Mouse (Mus musculus) midbrain, embryonic 11.5 days (tissue): ENCODE measurements around the gene Fndc11. TPM values are rescaled to one million over a fixed set of nuclear protein-coding genes. Genes with fewer than 3 reads are reported as not detected.
"Not testable (repeated sequence)": the region's sequence is repeated elsewhere in the genome, so short reads cannot be mapped to it uniquely, and the experiment has no call there.

ENCODE experiments used
- ATAC-seq: fragments of 200-750 bp; cut with Nextera tagmentation; 2 replicates; pipeline ENCODE4 v1.8.0; 2017; ENCODE audit warnings: moderate TSS enrichment, moderate library complexity; ENCODE audit not compliant: low FRiP score
- DNase-seq: peaks from one replicate; pipeline ENCODE4 v3.0.0; 2015; ENCODE audit warnings: low spot score; ENCODE audit errors: missing footprints
- H3K27ac ChIP-seq: fragments of 300-500 bp; sonication (generic); 2 replicates; pipeline ENCODE4 v1.5.1; 2014; ENCODE audit warnings: low read depth, low read length
- H3K27me3 ChIP-seq: fragments of 300-500 bp; sonication (generic); 2 replicates; pipeline ENCODE4 v1.6.1; 2014; ENCODE audit warnings: mild to moderate bottlenecking, low read length, moderate library complexity, mixed read lengths; ENCODE audit not compliant: control insufficient read depth, insufficient read depth
- H3K36me3 ChIP-seq: fragments of 300-500 bp; sonication (generic); 2 replicates; pipeline ENCODE4 v1.6.1; 2014; ENCODE audit warnings: mild to moderate bottlenecking, low read length, moderate library complexity, mixed read lengths; ENCODE audit not compliant: control insufficient read depth, insufficient read depth
- H3K4me1 ChIP-seq: fragments of 300-500 bp; sonication (generic); 2 replicates; pipeline ENCODE4 v1.6.1; 2014; ENCODE audit warnings: low read length; ENCODE audit not compliant: control insufficient read depth, insufficient read depth
- H3K4me2 ChIP-seq: fragments of 300-500 bp; sonication (generic); 2 replicates; pipeline ENCODE4 v1.6.1; 2014; ENCODE audit warnings: mild to moderate bottlenecking, moderate library complexity
- H3K4me3 ChIP-seq: fragments of 300-500 bp; sonication (generic); 2 replicates; pipeline ENCODE4 v1.5.1; 2014; ENCODE audit warnings: low read depth, low read length
- H3K9ac ChIP-seq: fragments of 300-500 bp; sonication (generic); 2 replicates; pipeline ENCODE4 v1.6.1; 2014; ENCODE audit warnings: low read length
- H3K9me3 ChIP-seq: fragments of 300-500 bp; sonication (generic); 2 replicates; pipeline ENCODE4 v1.6.1; 2016; ENCODE audit warnings: low read length; ENCODE audit not compliant: control insufficient read depth
- WGBS: fragments of 180-500 bp; shearing (Covaris S2); extraction: QIAGEN DNeasy Blood & Tissue Kit; methylation state at CpG from one replicate; pipeline ENCODE4 v1.1.7; 2014; 5-methylcytosine and 5-hydroxymethylcytosine counted together
- polyA plus RNA-seq: library from polyadenylated mRNA; unstranded; fragments of >200 nt; fragmentation: Nextera tagmentation; extraction: Ambion mirVana; gene quantifications from 2 replicates; pipeline ENCODE4 v1.2.1, GENCODE M21; 2014

Gene Fndc11
- polyA plus RNA-seq, 1 experiment from 2014 or later: 0.15 TPM

- not testable (repeated sequence) for ATAC-seq
- WGBS: 81% methylated on average over 4 of the region's 4 CpGs
Measured at GRCm38 (mm10) chr2:181191385-181191784, 28.4 kb upstream of the Fndc11 start.

GRCm38 (mm10) chr2:181191936-181192335 lies 27.9 kb upstream of the Fndc11 start:
- Histone ChIP-seq H3K4me3 (no peak overlapping the region), H3K4me2 (no peak overlapping the region), H3K9ac (no peak overlapping the region), H3K4me1 (peaks cover 6% of the 10 kb centered on the region), H3K36me3 (no peaks in the 10 kb centered on the region; the same call in 1 of the 2 replicates), H3K27me3 (no peaks in the 10 kb centered on the region), H3K9me3 (no peaks in the 10 kb centered on the region), H3K27ac (no peak overlapping the region)
- ATAC-seq (no peak), DNase-seq (no peak)
- WGBS: 69% methylated on average over 4 of the region's 4 CpGs

More at GRCm38 (mm10) chr2:181191385-181191784, 28.4 kb upstream of the Fndc11 start:
- not testable (repeated sequence) for H3K4me1 ChIP-seq, H3K27ac ChIP-seq, DNase-seq, H3K4me3 ChIP-seq, H3K9ac ChIP-seq, H3K27me3 ChIP-seq, H3K36me3 ChIP-seq, H3K4me2 ChIP-seq, H3K9me3 ChIP-seq

DNA sequence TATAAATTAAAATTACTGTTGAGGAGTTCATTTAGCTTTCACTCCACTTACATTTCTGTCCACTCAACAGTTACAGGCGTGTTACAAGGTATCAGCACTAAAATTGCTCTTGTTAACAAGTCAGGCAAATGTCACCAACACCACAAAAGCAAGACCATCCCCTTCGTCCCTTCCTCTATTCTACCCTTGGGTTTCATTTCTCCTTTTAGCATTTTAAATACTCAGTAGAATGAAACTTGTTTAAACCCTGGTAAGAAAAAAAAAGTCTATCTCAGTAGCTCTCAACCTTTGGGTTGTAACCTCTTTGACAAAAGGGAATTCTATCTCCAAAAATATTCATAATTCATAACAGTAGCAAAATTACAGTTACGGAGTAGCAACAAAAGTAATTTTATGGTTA lies 26.8 kb upstream of the Fndc11 start:
- 80% methylated on average over 3 of the region's 3 CpGs for WGBS
- no peak for ATAC-seq
- Histone ChIP-seq H3K4me2 (no peak overlapping the region), H3K27ac (no peak overlapping the region), H3K36me3 (no peaks in the 10 kb centered on the region; the same call in 1 of the 2 replicates), H3K27me3 (no peaks in the 10 kb centered on the region), H3K9ac (no peak overlapping the region), H3K9me3 (no peaks in the 10 kb centered on the region), H3K4me3 (no peak overlapping the region), H3K4me1 (peaks cover 6% of the 10 kb centered on the region)
- DNase-seq: no peak

DNA sequence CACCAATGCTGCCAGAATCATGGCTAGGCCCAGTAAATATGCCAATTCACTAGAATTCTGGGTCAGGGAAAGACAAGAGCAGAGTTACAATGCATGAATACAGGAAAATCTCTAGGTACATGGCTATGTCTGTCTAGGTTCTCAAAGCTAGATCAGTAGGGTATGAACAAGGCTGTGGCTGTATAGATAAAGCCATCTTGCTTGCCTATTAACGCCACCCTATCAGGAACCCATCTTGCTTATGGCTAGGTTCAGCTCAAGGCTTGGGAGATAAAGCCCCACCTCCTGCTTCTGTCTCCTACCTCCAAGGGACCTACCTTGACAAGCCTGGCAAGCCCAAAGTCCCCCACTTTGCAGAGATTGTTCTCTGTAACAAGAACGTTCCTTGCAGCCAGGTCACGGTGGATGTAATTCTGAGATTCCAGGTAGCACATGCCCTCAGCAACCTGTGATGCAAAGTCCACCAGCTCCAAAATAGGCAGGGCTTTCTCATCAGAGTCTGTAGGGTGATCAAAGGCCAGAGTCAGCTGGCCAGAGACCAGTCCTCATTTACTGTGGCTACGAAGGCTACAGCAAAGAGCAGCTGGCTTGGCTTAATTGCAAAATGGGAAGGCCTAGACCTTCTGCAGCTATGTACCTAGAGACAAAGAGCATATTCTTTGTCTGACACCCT lies 23.0 kb upstream of the Fndc11 start:
- ATAC-seq (no peak), DNase-seq (no peak)
- no peak overlapping the region for H3K9ac ChIP-seq
- H3K27ac ChIP-seq: no peak overlapping the region
- WGBS: 93% methylated on average over 4 of the region's 4 CpGs
- H3K27me3 ChIP-seq: no peaks in the 10 kb centered on the region
- no peaks in the 10 kb centered on the region for H3K36me3 ChIP-seq
- H3K4me1 ChIP-seq: no peaks in the 10 kb centered on the region
- no peak overlapping the region for H3K4me3 ChIP-seq
- H3K4me2 ChIP-seq: no peak overlapping the region
- H3K9me3 ChIP-seq: no peaks in the 10 kb centered on the region

- Histone ChIP-seq H3K36me3 (no peaks in the 10 kb centered on the region), H3K9ac (no peak overlapping the region), H3K27ac (no peak overlapping the region), H3K9me3 (no peaks in the 10 kb centered on the region), H3K4me1 (no peaks in the 10 kb centered on the region), H3K27me3 (no peaks in the 10 kb centered on the region), H3K4me2 (no peak overlapping the region), H3K4me3 (no peak overlapping the region)
- ATAC-seq: no peak
- 75% methylated on average over 3 of the region's 3 CpGs for WGBS
- DNase-seq: no peak
Measured at GRCm38 (mm10) chr2:181201606-181202005, 18.2 kb upstream of the Fndc11 start.

DNA sequence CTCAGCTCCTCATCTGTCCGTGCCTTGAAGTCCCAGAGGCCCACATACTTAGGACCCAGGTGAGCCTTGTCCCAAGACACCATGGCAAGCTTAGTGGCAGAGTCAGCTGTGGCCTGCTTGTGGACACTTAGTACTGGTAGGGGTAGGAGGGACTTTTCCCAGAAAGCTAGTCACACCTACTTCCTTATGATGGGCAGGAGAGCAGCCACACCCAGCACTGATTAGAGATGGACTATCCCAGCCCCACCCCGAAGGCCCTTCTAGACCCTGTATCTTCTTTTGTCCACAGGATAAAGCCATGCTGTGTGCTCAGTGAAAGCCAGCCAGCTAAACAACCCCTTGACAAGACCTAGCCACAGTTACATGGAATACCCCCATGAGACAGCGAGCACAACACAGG lies 17.4 kb upstream of the Fndc11 start, which contains the start of gene Ptk6:
TSS of gene Ptk6 (minus strand) at position 368 of the 400 bp plus-strand sequence.
- Histone ChIP-seq H3K4me3 (no peak within 1 kb of the TSS), H3K4me2 (no peak within 1 kb of the TSS), H3K36me3 (no peaks in the 10 kb centered on the region), H3K27me3 (no peaks in the 10 kb centered on the region), H3K4me1 (no peaks in the 10 kb centered on the region), H3K9me3 (no peaks in the 10 kb centered on the region), H3K27ac (no peak within 1 kb of the TSS), H3K9ac (no peak within 1 kb of the TSS)
- ATAC-seq: no peak
- no peak for DNase-seq
- 90% methylated on average over 3 of the region's 3 CpGs for WGBS

DNA sequence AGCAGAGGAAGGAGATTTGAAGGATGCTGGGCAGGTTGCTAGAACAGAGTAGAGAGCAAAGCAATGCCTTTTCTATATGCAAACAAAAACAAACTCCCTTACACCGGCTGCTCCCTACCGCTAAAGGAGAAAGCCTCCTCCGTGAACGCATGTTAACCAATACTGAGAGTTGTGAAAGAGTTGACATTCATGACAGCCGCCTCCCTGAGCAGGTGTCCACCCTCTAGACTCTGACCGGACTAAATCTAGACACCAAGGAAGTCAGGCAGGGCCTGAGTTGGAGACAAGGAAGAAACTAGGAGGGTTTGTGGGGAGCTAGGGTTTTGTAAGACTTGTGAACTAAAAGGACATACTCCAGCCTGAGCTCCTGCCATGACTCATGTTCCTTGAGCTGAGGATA lies 16.9 kb upstream of the Fndc11 start:
- no peak overlapping the region for H3K4me2 ChIP-seq
- no peaks in the 10 kb centered on the region for H3K4me1 ChIP-seq
- no peaks in the 10 kb centered on the region for H3K36me3 ChIP-seq
- no peaks in the 10 kb centered on the region for H3K27me3 ChIP-seq
- H3K9ac ChIP-seq: no peak overlapping the region
- no peaks in the 10 kb centered on the region for H3K9me3 ChIP-seq
- no peak overlapping the region for H3K27ac ChIP-seq
- H3K4me3 ChIP-seq: no peak overlapping the region
- ATAC-seq (no peak), DNase-seq (no peak)
- 81% methylated on average over 6 of the region's 6 CpGs for WGBS

GRCm38 (mm10) chr2:181205678-181206077 lies 14.1 kb upstream of the Fndc11 start:
- H3K36me3 ChIP-seq: no peaks in the 10 kb centered on the region
- H3K27me3 ChIP-seq: no peaks in the 10 kb centered on the region
- DNase-seq (no peak), ATAC-seq (no peak)
- H3K27ac ChIP-seq: no peak overlapping the region
- H3K9me3 ChIP-seq: no peaks in the 10 kb centered on the region
- no peak overlapping the region for H3K9ac ChIP-seq
- H3K4me2 ChIP-seq: no peak overlapping the region
- WGBS: 90% methylated on average over 5 of the region's 5 CpGs
- no peaks in the 10 kb centered on the region for H3K4me1 ChIP-seq
- H3K4me3 ChIP-seq: no peak overlapping the region

DNA sequence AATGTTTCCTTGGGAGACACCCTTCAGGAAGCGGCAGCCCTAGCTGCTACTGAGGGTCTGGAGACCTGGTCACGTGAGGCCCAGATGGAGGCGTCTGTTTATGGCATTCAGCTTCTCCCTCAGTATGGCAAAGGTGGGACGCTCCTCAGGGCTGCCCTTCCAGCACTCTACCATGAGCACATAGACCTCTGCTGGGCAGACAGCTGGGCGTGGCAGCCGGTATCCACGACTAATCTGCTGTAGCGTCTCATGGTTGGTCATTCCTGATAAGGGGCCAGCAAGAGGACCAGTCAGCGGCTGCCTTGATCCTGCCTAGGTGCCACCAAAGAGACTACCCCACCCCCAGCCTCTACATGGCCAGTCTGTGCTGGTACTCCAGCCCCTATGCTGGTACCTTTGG lies 13.7 kb upstream of the Fndc11 start:
- no peak for ATAC-seq
- 82% methylated on average over 9 of the region's 9 CpGs for WGBS
- no peaks in the 10 kb centered on the region for H3K36me3 ChIP-seq

More for the DNA sequence above, 13.7 kb upstream of the Fndc11 start:
- no peak for DNase-seq
- Histone ChIP-seq H3K9me3 (no peaks in the 10 kb centered on the region), H3K4me2 (no peak overlapping the region), H3K4me1 (no peaks in the 10 kb centered on the region), H3K27me3 (no peaks in the 10 kb centered on the region; the same call in 1 of the 2 replicates), H3K9ac (no peak overlapping the region), H3K4me3 (no peak overlapping the region), H3K27ac (no peak overlapping the region)
